Mouse (Mus musculus): ENCODE data around the gene Psmb9. TPM values are rescaled to one million over a fixed set of nuclear protein-coding genes. Genes with fewer than 3 reads are reported as not detected.

Gene Psmb9
- polyA plus RNA-seq, 2 experiments: 2.2 to 3.4 TPM

DNA sequence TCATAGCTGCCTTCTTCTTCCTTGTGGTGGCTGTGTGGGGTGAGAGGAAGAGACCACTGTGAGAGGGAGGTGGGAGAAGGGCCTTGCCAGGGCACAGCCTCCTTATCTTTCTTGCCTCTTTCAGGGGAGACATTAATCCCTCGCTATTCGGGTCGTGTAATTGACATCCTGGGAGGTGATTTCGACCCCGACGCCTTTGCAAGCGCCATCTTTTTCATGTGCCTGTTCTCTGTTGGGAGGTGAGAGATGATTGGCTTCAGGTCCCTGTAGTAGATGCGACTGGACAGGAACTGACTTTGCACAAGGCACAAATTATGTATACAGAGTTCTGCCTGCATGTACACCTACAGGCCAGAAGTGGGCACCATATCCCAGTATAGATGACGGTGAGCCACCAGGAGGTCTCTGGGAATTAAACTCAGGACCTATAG is 18.2 kb upstream of the Psmb9 start:
- Histone ChIP-seq H3K27me3 (ENCODE audit: control insufficient read depth, insufficient read depth, low read length) (peaks cover 25% of the 10 kb centered on the region; the same call in 1 of the 2 replicates), H3K4me2 (replicated peaks; ENCODE audit: low read depth, low read length, severe bottlenecking) (peak overlapping the region; percentile 92; the same call in 1 of the 2 replicates), H3K27ac (replicated peaks; ENCODE audit: low read depth, low read length) (no peak overlapping the region), H3K4me1 (ENCODE audit: control insufficient read depth, insufficient read depth, low read length) (no peaks in the 10 kb centered on the region; the same call in 1 of the 2 replicates), H3K9me3 (ENCODE audit: control insufficient read depth, low read length) (no peaks in the 10 kb centered on the region), H3K9ac (ENCODE audit: low read depth, low read length, severe bottlenecking) (no peak overlapping the region), H3K4me3 (replicated peaks; ENCODE audit: low read length) (no peak overlapping the region; the same call in 1 of the 2 replicates), H3K36me3 (ENCODE audit: control insufficient read depth, insufficient read depth, low read length) (no peaks in the 10 kb centered on the region)
- WGBS: 21% methylated on average over 9 of the region's 9 CpGs
- DNase-seq (ENCODE audit: low spot score) (no peak), ATAC-seq (ENCODE audit: low FRiP score, low read depth) (no peak)
- no peak for TF ChIP-seq POLR2A (IDR thresholded peaks at IDR 0.05; ENCODE audit: borderline replicate concordance, extremely low read depth, insufficient read depth, insufficient read length)

DNA sequence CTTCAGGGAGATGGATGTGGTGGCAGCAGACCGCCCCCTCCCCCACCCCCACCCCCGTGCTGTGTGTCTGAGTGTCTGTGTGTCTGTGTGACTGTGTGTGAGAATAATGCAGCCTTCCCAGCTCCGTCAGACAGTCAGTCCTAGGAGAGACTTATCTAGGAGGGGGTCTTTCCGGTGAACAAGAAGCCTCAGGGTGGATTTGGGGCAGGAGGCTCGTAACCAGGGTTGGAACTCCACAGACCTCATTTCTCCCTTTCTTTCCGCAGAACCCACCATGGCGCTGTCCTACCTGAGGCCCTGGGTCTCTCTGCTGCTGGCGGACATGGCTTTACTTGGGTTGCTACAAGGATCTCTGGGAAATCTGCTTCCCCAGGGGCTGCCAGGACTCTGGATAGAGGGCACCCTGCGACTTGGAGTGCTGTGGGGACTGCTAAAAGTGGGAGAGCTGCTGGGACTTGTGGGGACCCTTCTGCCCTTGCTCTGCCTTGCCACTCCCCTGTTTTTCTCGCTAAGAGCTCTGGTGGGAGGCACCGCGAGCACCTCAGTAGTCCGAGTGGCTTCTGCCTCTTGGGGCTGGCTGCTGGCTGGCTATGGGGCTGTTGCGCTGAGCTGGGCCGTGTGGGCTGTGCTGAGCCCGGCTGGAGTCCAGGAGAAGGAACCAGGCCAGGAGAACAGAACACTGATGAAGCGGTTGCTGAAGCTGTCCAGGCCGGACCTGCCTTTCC is 17.6 kb upstream of the Psmb9 start:
- Histone ChIP-seq H3K9me3 (ENCODE audit: control insufficient read depth, low read length) (no peaks in the 10 kb centered on the region), H3K27ac (replicated peaks; ENCODE audit: low read depth, low read length) (no peak overlapping the region), H3K27me3 (ENCODE audit: control insufficient read depth, insufficient read depth, low read length) (peaks cover 21% of the 10 kb centered on the region; the same call in 1 of the 2 replicates), H3K4me3 (replicated peaks; ENCODE audit: low read length) (peak overlapping the region; percentile 62), H3K9ac (ENCODE audit: low read depth, low read length, severe bottlenecking) (peak overlapping the region; percentile 68), H3K36me3 (ENCODE audit: control insufficient read depth, insufficient read depth, low read length) (no peaks in the 10 kb centered on the region), H3K4me1 (ENCODE audit: control insufficient read depth, insufficient read depth, low read length) (no peaks in the 10 kb centered on the region; the same call in 1 of the 2 replicates), H3K4me2 (replicated peaks; ENCODE audit: low read depth, low read length, severe bottlenecking) (peak overlapping the region; percentile 92)
- no peak for ATAC-seq (ENCODE audit: low FRiP score, low read depth)
- no peak for DNase-seq (ENCODE audit: low spot score)
- WGBS: 12% methylated on average over 18 of the region's 18 CpGs
- no peak for TF ChIP-seq POLR2A (IDR thresholded peaks at IDR 0.05; ENCODE audit: borderline replicate concordance, extremely low read depth, insufficient read depth, insufficient read length)

DNA sequence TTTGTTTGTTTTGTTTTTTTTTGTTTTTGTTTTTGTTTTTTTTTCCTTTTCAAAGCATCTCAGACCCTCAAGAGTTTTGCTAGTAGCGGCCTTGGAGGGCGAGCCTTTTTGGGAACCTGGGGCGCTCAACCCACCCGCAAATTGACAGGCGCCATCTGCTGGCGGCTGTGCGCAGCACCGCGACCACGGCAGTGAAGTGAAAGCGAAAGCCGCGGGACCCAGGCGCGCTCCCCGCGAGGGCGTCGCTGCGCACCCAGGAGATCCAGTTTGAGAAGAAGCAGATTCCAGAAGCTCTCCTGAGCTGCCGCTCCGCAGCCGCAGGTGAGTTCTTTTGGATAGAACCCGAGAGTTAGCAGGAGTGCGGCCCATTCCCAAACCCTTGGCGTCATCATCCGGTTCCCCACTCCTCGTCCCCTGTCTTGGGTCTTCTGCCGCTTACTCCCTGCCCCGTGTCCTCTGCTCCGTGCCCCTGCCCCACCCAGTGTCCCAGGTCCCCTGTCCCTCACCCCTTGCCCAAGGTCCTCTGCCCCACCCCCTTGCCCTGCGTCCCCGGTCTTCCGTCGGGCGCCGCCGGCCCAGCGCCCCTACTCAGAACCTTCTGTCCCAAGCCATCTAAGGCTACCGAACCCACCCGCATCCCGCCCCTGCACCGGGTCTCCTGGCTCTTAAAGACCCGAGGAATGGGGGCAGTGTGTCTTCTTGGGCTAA is 16.9 kb upstream of the Psmb9 start:
- ATAC-seq (ENCODE audit: low FRiP score, low read depth): peak; percentile 82
- H3K9ac ChIP-seq (ENCODE audit: low read depth, low read length, severe bottlenecking): peak overlapping the region; percentile 68

DNA sequence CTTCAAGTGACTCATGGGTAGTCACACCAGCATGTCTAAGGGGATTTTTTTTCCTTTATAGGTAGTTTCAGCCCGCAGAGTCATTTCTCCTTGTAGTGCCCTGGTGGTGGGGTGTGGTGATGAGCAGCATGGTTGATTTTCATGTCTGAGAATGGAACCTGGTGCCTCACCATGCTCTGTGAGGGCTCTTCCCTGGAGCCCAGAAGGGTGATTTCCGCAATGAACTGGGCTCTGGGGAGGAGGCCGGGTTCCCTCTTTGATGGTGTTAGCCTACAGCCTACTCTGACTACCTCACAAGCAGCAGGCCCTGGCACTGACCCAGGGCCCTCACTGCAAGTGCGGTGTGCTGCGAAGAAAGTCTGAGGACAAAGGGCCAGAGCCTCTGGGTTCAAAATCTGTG is 15.9 kb upstream of the Psmb9 start, which contains the start of gene Tap2:
Gene Tap2 (plus strand): TSS at position 84 of the 400 bp plus-strand sequence.
- H3K4me3 ChIP-seq (replicated peaks; ENCODE audit: low read length): peak within 1 kb of the TSS; percentile 62
- ATAC-seq (ENCODE audit: low FRiP score, low read depth) (no peak), DNase-seq (ENCODE audit: low spot score) (no peak)
- H3K4me1 ChIP-seq (ENCODE audit: control insufficient read depth, insufficient read depth, low read length): no peaks in the 10 kb centered on the region; the same call in 1 of the 2 replicates
- H3K9ac ChIP-seq (ENCODE audit: low read depth, low read length, severe bottlenecking): peak within 1 kb of the TSS; percentile 68
- 73% methylated on average over 5 of the region's 5 CpGs for WGBS
- H3K4me2 ChIP-seq (replicated peaks; ENCODE audit: low read depth, low read length, severe bottlenecking): peak within 1 kb of the TSS; percentile 92
- H3K27ac ChIP-seq (replicated peaks; ENCODE audit: low read depth, low read length): no peak within 1 kb of the TSS
- H3K36me3 ChIP-seq (ENCODE audit: control insufficient read depth, insufficient read depth, low read length): no peaks in the 10 kb centered on the region
- peaks cover 23% of the 10 kb centered on the region for H3K27me3 ChIP-seq (ENCODE audit: control insufficient read depth, insufficient read depth, low read length)
- TF ChIP-seq POLR2A (IDR thresholded peaks at IDR 0.05; ENCODE audit: borderline replicate concordance, extremely low read depth, insufficient read depth, insufficient read length): no peak
- no peaks in the 10 kb centered on the region for H3K9me3 ChIP-seq (ENCODE audit: control insufficient read depth, low read length)

More for the DNA sequence above, 16.9 kb upstream of the Psmb9 start:
- Histone ChIP-seq H3K27me3 (ENCODE audit: control insufficient read depth, insufficient read depth, low read length) (peaks cover 16% of the 10 kb centered on the region; the same call in 1 of the 2 replicates), H3K4me1 (ENCODE audit: control insufficient read depth, insufficient read depth, low read length) (no peaks in the 10 kb centered on the region; the same call in 1 of the 2 replicates), H3K27ac (replicated peaks; ENCODE audit: low read depth, low read length) (no peak overlapping the region), H3K36me3 (ENCODE audit: control insufficient read depth, insufficient read depth, low read length) (no peaks in the 10 kb centered on the region), H3K9me3 (ENCODE audit: control insufficient read depth, low read length) (no peaks in the 10 kb centered on the region), H3K4me2 (replicated peaks; ENCODE audit: low read depth, low read length, severe bottlenecking) (peak overlapping the region; percentile 92), H3K4me3 (replicated peaks; ENCODE audit: low read length) (peak overlapping the region; percentile 62)
- no peak for TF ChIP-seq POLR2A (IDR thresholded peaks at IDR 0.05; ENCODE audit: borderline replicate concordance, extremely low read depth, insufficient read depth, insufficient read length)
- DNase-seq (ENCODE audit: low spot score): peak; percentile 44
- 2% methylated on average over 41 of the region's 44 CpGs for WGBS

DNA sequence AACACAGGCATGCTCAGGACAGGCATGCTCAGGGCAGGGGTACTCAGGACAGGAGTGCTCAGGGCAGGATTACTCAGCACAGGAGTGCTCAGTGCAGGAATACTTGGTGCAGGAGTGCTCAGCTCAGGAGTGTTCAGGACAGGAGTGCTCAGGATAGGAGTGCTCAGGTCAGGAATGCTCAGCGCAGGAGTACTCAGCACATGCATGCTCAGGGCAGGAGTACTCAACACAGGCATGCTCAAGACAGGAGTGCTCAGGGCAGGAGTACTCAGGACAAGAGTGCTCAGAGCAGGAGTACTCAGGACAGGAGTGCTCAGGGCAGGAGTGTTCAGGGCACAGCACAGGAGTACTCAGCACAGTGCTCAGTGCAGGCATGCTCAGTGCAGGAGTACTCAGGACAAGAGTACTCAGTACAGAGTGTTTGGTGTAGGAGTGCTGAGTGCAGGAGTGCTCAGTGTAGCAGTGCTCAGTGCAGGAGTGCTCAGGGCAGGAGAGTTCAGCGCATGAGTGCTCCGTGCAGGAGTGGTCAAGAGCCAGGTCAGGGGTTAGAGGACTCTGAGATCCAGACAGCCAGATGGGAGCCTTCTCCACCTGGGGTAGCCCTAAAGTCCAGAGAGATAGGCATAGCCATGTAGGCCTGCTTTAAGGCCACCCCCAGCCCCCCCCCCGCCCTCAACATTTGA is 15.3 kb upstream of the Psmb9 start:
- Histone ChIP-seq H3K9ac (ENCODE audit: low read depth, low read length, severe bottlenecking) (no peak overlapping the region), H3K4me1 (ENCODE audit: control insufficient read depth, insufficient read depth, low read length) (peaks cover 2% of the 10 kb centered on the region; the same call in 1 of the 2 replicates), H3K4me2 (replicated peaks; ENCODE audit: low read depth, low read length, severe bottlenecking) (no peak overlapping the region), H3K4me3 (replicated peaks; ENCODE audit: low read length) (no peak overlapping the region), H3K27ac (replicated peaks; ENCODE audit: low read depth, low read length) (no peak overlapping the region), H3K27me3 (ENCODE audit: control insufficient read depth, insufficient read depth, low read length) (peaks cover 29% of the 10 kb centered on the region), H3K36me3 (ENCODE audit: control insufficient read depth, insufficient read depth, low read length) (no peaks in the 10 kb centered on the region), H3K9me3 (ENCODE audit: control insufficient read depth, low read length) (no peaks in the 10 kb centered on the region)
- ATAC-seq (ENCODE audit: low FRiP score, low read depth): no peak
- TF ChIP-seq POLR2A (IDR thresholded peaks at IDR 0.05; ENCODE audit: borderline replicate concordance, extremely low read depth, insufficient read depth, insufficient read length): no peak
- 87% methylated on average over 4 of the region's 4 CpGs for WGBS
- no peak for DNase-seq (ENCODE audit: low spot score)

All from limb, embryonic 14.5 days (tissue).